Mouse (Mus musculus): ENCODE measurements at regions not wholly inside any gene's neighbourhood (a gene's known extent, or its start where the extent isn't known, plus 50 kb on each side); places are given as distances from the start of the nearest gene placed in this dataset.

DNA sequence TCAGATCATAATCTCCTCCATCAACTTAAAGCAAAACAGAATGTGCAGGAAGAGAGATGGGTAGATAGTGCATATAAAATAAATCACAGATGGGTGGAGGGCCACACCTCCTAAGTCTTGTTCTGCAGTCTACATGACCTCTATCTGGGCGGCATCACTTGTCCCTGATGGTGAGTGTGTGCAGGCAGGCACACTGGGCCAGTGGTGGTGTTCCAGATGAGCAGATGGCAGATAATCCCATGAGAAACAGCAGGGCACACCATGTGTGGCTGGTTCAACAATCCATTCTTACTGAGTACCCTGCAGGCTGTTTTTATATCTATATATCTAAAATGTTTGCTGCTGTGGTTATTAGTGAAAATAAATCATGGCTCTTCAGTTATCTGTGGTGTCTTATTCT is 224.9 kb upstream of the Dnajc24 start:
- TF ChIP-seq CTCF (IDR thresholded peaks at IDR 0.05; ENCODE audit: extremely low read depth, insufficient read depth, low read length) (no peak), POLR2A (IDR thresholded peaks at IDR 0.05; ENCODE audit: extremely low read depth, insufficient read depth, low read length) (no peak)

All from cortical plate, adult 2 months (tissue).